Mouse (Mus musculus): ENCODE data around the gene Gm20388.
"Not testable (repeated sequence)": the region's sequence is repeated elsewhere in the genome, so short reads cannot be mapped to it uniquely, and the experiment has no call there.

Gm20388 gene

GRCm38 (mm10) chr8:123808671-123809070 is 3898.0 kb downstream of the Gm20388 start:
- DNase-seq (ENCODE audit: low spot score in 2 of 2), result no peak

- not testable (repeated sequence) for DNase-seq (ENCODE audit: low spot score in 2 of 2)
Measured at GRCm38 (mm10) chr8:123809342-123809741, 3898.7 kb downstream of the Gm20388 start.

GRCm38 (mm10) chr8:123812227-123812626 is 3901.6 kb downstream of the Gm20388 start:
- no peak for DNase-seq (ENCODE audit: low spot score in 2 of 2)

- no peak for DNase-seq (ENCODE audit: low spot score in 2 of 2)
Measured at GRCm38 (mm10) chr8:123813173-123813891, 3902.7 kb downstream of the Gm20388 start.

- DNase-seq (ENCODE audit: low spot score in 2 of 2), result no peak
Measured at GRCm38 (mm10) chr8:123813892-123814266, 3903.2 kb downstream of the Gm20388 start.

GRCm38 (mm10) chr8:123815325-123815724 is 3904.7 kb downstream of the Gm20388 start:
- no peak for DNase-seq (ENCODE audit: low spot score in 2 of 2)

GRCm38 (mm10) chr8:123816939-123817338 is 3906.3 kb downstream of the Gm20388 start:
- DNase-seq (ENCODE audit: low spot score in 2 of 2), result no peak

GRCm38 (mm10) chr8:123817747-123818146 is 3907.1 kb downstream of the Gm20388 start:
- DNase-seq (ENCODE audit: low spot score in 2 of 2), result no peak

- no peak for DNase-seq (ENCODE audit: low spot score in 2 of 2)
Measured at GRCm38 (mm10) chr8:123819683-123820610, 3909.3 kb downstream of the Gm20388 start.

GRCm38 (mm10) chr8:123820780-123821179 is 3910.1 kb downstream of the Gm20388 start:
- DNase-seq (ENCODE audit: low spot score in 2 of 2), result no peak

- no peak for DNase-seq (ENCODE audit: low spot score in 2 of 2)
Measured at GRCm38 (mm10) chr8:123823111-123823510, 3912.5 kb downstream of the Gm20388 start.

GRCm38 (mm10) chr8:123823532-123824123 is 3913.0 kb downstream of the Gm20388 start:
- no peak for DNase-seq (ENCODE audit: low spot score in 2 of 2)

- DNase-seq (ENCODE audit: low spot score in 2 of 2), result no peak
Measured at GRCm38 (mm10) chr8:123826001-123826400, 3915.4 kb downstream of the Gm20388 start.

- no peak for DNase-seq (ENCODE audit: low spot score in 2 of 2)
Measured at GRCm38 (mm10) chr8:123826758-123827157, 3916.1 kb downstream of the Gm20388 start.

- no peak for DNase-seq (ENCODE audit: low spot score in 2 of 2)
Measured at GRCm38 (mm10) chr8:123827523-123827922, 3916.9 kb downstream of the Gm20388 start.

GRCm38 (mm10) chr8:123832757-123833156 is 3922.1 kb downstream of the Gm20388 start:
- DNase-seq (ENCODE audit: low spot score in 2 of 2), result no peak

- peak in 1 of 2 experiments; percentile 57 for DNase-seq (ENCODE audit: low spot score in 2 of 2)
Measured at GRCm38 (mm10) chr8:123835451-123835850, 3924.8 kb downstream of the Gm20388 start.

- DNase-seq (ENCODE audit: low spot score in 2 of 2), result no peak
Measured at GRCm38 (mm10) chr8:123836354-123836753, 3925.7 kb downstream of the Gm20388 start.

- no peak for DNase-seq (ENCODE audit: low spot score in 2 of 2)
Measured at GRCm38 (mm10) chr8:123838496-123838895, 3927.9 kb downstream of the Gm20388 start.

- peak in 1 of 2 experiments; percentile 46 for DNase-seq (ENCODE audit: low spot score in 2 of 2)
Measured at GRCm38 (mm10) chr8:123840578-123841345, 3930.1 kb downstream of the Gm20388 start.

GRCm38 (mm10) chr8:123842086-123842485 is 3931.4 kb downstream of the Gm20388 start:
- no peak for DNase-seq (ENCODE audit: low spot score in 2 of 2)

GRCm38 (mm10) chr8:123844341-123844740 is 3933.7 kb downstream of the Gm20388 start:
- no peak for DNase-seq (ENCODE audit: low spot score in 2 of 2)

Measured in frontal cortex, postnatal 25 days (tissue).